Mouse (Mus musculus) limb, embryonic 13.5 days (tissue): ENCODE measurements around the gene Fahd1. TPM values are rescaled to one million over a fixed set of nuclear protein-coding genes. Genes with fewer than 3 reads are reported as not detected.
A peak's percentile ranks its signal among the peaks of the same experiment; 100 is the strongest.

Experiments used
- ATAC-seq: fragments of 200-750 bp; cut with Nextera tagmentation; 2 replicates; pipeline ENCODE4 v1.8.0; 2017; ENCODE audit warnings: low read depth, moderate number of reproducible peaks, moderate TSS enrichment; ENCODE audit not compliant: low FRiP score
- H3K27ac ChIP-seq: fragments of 300-500 bp; sonication (generic); 2 replicates; pipeline ENCODE4 v1.5.1; 2015; ENCODE audit warnings: inconsistent platforms, mild to moderate bottlenecking, moderate library complexity
- H3K27me3 ChIP-seq: fragments of 300-500 bp; sonication (generic); 2 replicates; pipeline ENCODE4 v1.6.1; 2015; ENCODE audit warnings: mild to moderate bottlenecking, inconsistent platforms
- H3K36me3 ChIP-seq: fragments of 300-500 bp; sonication (generic); 2 replicates; pipeline ENCODE4 v1.6.1; 2015; ENCODE audit warnings: inconsistent platforms, mild to moderate bottlenecking, moderate library complexity
- H3K4me1 ChIP-seq: fragments of 300-500 bp; sonication (generic); 2 replicates; pipeline ENCODE4 v1.6.1; 2015; ENCODE audit warnings: inconsistent platforms
- H3K4me2 ChIP-seq: fragments of 300-500 bp; sonication (generic); replicated peaks from 2 replicates; pipeline ENCODE4 v1.6.1; 2015; ENCODE audit warnings: inconsistent platforms, mild to moderate bottlenecking, moderate library complexity
- H3K4me3 ChIP-seq: fragments of 300-500 bp; sonication (generic); 2 replicates; pipeline ENCODE4 v1.5.1; 2015; ENCODE audit warnings: moderate library complexity, mild to moderate bottlenecking, inconsistent platforms
- H3K9ac ChIP-seq: fragments of 300-500 bp; sonication (generic); 2 replicates; pipeline ENCODE4 v1.6.1; 2015; ENCODE audit warnings: mild to moderate bottlenecking, inconsistent platforms
- H3K9me3 ChIP-seq: fragments of 300-500 bp; sonication (generic); 2 replicates; pipeline ENCODE4 v1.6.1; 2016; ENCODE audit warnings: inconsistent platforms
- WGBS: fragments of 180-500 bp; shearing (Covaris S2); methylation state at CpG from one replicate; pipeline ENCODE4 v1.1.7; 2015; 5-methylcytosine and 5-hydroxymethylcytosine counted together
- polyA plus RNA-seq: library from polyadenylated mRNA; unstranded; fragments of >200 nt; fragmentation: Nextera tagmentation; extraction: Ambion mirVana; gene quantifications from 2 replicates; pipeline ENCODE4 v1.2.1, GENCODE M21; 2015

Gene Fahd1
- polyA plus RNA-seq, 1 experiment from 2014 or later = 18.4 TPM

DNA sequence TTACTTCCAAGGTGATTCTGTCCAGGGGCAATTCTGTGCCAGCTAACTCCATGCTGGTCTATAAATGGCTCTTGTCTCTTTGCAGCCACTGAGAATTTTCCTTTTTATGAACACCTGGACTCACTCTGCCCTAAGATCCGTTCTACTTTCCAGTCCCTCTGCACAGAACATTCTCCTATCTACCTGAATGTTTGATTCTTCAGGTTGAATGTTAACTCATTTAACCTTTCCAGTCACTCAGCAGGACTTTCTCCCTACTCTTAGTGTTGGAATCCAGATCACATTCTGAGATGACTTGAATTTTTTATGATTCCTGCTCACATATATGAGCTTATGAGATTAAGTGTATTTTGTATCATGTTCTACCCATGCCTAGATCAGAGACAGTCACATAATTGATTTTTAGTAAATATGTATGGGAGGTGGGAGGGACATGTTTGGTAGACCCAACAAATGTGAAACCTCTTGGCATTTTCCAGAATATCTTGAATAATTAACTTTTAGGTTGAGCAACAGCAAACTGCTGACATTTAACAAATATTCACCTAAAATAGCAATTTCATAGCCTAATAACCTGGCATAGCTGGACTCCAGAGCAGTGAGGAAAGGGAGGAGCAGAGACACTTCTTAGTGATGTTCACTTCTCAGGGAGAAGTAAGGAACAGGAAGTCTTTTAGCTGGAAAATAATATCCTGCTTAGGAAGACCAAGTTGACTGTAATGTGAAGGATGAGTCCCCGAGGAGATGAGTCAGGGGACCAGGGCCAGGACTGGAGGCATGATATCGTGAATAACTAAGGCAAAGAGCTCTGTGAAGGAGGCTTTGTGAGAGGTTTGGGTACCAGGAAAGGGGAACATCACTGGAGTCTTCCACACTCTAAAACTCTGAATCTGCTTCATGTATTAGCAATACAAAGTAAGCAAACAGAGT lies 28.5 kb downstream of the Fahd1 start:
- Histone ChIP-seq H3K36me3 (no peaks in the 10 kb centered on the region), H3K27ac (no peak overlapping the region), H3K9me3 (no peaks in the 10 kb centered on the region), H3K27me3 (peaks cover 4% of the 10 kb centered on the region; the same call in 1 of the 2 replicates), H3K4me2 (no peak overlapping the region), H3K4me1 (no peaks in the 10 kb centered on the region), H3K4me3 (no peak overlapping the region), H3K9ac (no peak overlapping the region)
- WGBS = 35% methylated on average over 3 of the region's 3 CpGs
- ATAC-seq = no peak

DNA sequence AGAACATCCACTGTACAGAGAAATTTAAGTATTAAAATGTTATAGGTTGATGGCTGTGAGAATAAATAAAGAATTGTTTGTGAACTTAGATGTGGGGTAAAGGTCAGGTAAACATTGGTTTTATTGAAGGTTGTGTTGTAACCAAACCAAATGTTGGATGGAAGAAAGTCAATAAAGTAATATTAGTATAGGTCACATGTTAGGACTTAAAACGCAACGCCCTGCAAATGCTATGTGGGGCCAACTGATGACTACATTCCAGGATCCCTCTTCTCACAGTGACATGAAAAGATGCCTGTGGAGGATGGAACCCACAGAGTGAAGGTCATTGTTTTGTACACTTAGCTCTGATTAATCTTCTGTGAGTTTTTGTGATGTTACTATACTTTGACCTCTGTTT lies 30.7 kb downstream of the Fahd1 start:
- H3K27me3 ChIP-seq = no peaks in the 10 kb centered on the region
- no peaks in the 10 kb centered on the region for H3K4me1 ChIP-seq
- no peaks in the 10 kb centered on the region for H3K9me3 ChIP-seq
- no peak overlapping the region for H3K4me2 ChIP-seq
- no peak for ATAC-seq
- H3K36me3 ChIP-seq = no peaks in the 10 kb centered on the region
- H3K4me3 ChIP-seq = no peak overlapping the region
- no peak overlapping the region for H3K9ac ChIP-seq
- 69% methylated on average over 2 of the region's 2 CpGs for WGBS
- H3K27ac ChIP-seq = no peak overlapping the region

DNA sequence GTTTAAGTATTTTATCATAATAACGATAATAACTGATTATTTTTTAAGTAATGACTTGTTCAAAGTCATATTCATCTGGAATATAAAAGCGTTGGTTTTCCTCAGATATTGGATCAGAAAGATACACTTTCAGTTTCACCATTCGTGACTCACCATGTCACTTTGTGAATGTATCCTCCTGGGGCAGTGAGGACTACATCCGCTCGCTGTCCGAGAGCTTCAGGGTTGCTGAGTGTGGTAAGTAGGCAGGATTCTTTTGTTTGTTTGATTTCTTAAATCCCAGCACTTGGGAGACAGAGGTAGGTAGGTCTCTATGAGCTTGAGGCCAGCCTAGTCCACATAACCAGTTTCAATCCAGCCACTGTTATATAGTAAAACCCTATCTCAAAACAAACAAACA lies 32.0 kb downstream of the Fahd1 start:
- Histone ChIP-seq H3K4me1 (no peaks in the 10 kb centered on the region), H3K27me3 (no peaks in the 10 kb centered on the region), H3K9me3 (no peaks in the 10 kb centered on the region), H3K36me3 (no peaks in the 10 kb centered on the region), H3K27ac (no peak overlapping the region), H3K9ac (no peak overlapping the region), H3K4me2 (no peak overlapping the region), H3K4me3 (no peak overlapping the region)
- WGBS = 53% methylated on average over 6 of the region's 6 CpGs
- ATAC-seq = no peak

DNA sequence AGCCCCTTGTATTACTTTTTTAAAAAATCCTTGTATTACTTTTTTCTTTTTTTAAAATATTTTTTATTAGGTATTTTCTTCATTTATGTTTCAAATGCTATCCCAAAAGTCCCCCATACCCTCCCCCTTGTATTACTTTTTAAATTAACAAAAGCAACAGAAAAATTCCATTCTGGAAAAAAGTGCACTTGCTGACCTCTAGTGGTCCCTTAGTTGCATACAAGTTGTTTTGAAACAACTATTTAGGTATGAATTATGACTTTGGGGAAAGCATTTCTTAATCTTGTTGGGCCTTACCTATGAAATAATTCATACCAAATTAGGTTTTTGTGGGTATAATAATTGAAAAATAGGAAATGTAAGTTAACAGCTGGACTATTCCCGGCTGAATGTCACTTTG lies 32.7 kb downstream of the Fahd1 start:
- Histone ChIP-seq H3K4me1 (no peaks in the 10 kb centered on the region), H3K4me3 (no peak overlapping the region), H3K27ac (no peak overlapping the region), H3K4me2 (no peak overlapping the region), H3K9me3 (no peaks in the 10 kb centered on the region), H3K9ac (no peak overlapping the region), H3K27me3 (no peaks in the 10 kb centered on the region), H3K36me3 (no peaks in the 10 kb centered on the region)
- no peak for ATAC-seq
- 54% methylated on average over 1 of the region's 1 CpGs for WGBS

DNA sequence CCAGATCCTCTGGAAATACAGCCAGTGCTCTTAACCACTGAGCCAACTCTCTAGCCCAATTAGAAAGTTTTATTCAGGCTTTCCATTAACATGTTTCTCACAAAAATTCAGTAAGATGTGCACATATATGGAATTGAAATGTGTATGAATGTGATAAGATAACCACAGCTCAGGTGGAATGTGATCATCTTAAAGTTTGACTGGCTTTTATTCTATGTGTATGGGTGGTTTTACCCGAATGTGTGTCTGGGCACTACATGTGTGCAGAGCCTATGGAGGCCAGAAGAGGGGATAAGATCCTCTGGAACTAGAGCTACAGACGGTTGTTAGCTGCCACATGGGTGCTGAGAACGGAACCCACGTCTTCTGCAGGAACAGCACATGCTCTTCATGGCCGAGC lies 34.9 kb downstream of the Fahd1 start:
- Histone ChIP-seq H3K27me3 (no peaks in the 10 kb centered on the region), H3K36me3 (no peaks in the 10 kb centered on the region), H3K27ac (no peak overlapping the region), H3K4me1 (no peaks in the 10 kb centered on the region), H3K4me2 (no peak overlapping the region), H3K4me3 (no peak overlapping the region), H3K9me3 (no peaks in the 10 kb centered on the region), H3K9ac (no peak overlapping the region)
- 85% methylated on average over 5 of the region's 5 CpGs for WGBS
- no peak for ATAC-seq

DNA sequence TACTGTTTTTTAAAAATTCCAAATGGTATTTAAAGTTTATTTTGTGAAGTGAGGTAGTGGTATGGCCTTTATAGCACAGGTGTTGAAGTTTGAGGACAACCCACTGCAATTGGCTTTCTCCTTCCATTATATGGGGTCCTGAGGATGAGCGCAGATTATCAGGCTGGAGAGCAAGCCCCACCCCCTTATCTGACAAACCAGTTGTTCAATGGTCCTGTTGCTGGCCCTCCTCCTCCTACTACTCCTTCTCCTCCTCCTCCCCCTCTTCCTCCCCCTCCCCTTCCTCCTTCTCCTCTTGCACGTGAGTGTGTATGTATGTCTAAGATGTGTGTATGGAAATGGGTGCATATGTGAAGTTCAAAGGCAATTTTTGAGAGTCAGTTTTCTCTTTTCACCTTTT lies 37.9 kb downstream of the Fahd1 start:
- Histone ChIP-seq H3K27ac (no peak overlapping the region), H3K4me3 (no peak overlapping the region), H3K4me2 (no peak overlapping the region), H3K9ac (no peak overlapping the region), H3K4me1 (no peaks in the 10 kb centered on the region), H3K36me3 (no peaks in the 10 kb centered on the region), H3K27me3 (peaks cover 8% of the 10 kb centered on the region), H3K9me3 (no peaks in the 10 kb centered on the region)
- 48% methylated on average over 2 of the region's 2 CpGs for WGBS
- no peak for ATAC-seq

DNA sequence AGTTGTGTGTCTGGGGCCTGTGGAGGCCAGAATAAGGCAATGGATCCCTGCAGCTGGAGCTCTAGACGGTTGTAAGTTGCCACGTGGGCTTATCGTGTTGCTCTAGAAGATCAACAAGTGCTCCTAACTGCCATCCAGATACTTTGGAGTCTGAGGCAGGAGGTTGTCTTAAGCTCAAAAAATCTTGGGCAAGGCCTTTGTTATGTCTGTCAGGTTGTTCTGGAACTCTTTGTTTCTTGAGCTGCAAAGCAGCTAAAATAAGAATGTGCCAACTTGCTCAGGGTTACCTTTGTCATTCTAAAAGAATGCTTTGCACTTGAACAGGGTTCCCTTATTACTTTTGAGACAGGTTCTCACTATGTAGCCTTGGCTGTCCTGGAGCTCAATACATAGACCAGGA lies 39.0 kb downstream of the Fahd1 start:
- no peak for ATAC-seq
- Histone ChIP-seq H3K4me1 (no peaks in the 10 kb centered on the region), H3K4me3 (no peak overlapping the region), H3K4me2 (no peak overlapping the region), H3K27me3 (peaks cover 16% of the 10 kb centered on the region), H3K36me3 (no peaks in the 10 kb centered on the region), H3K9ac (no peak overlapping the region), H3K9me3 (no peaks in the 10 kb centered on the region), H3K27ac (no peak overlapping the region)
- WGBS = 74% methylated on average over 3 of the region's 3 CpGs

DNA sequence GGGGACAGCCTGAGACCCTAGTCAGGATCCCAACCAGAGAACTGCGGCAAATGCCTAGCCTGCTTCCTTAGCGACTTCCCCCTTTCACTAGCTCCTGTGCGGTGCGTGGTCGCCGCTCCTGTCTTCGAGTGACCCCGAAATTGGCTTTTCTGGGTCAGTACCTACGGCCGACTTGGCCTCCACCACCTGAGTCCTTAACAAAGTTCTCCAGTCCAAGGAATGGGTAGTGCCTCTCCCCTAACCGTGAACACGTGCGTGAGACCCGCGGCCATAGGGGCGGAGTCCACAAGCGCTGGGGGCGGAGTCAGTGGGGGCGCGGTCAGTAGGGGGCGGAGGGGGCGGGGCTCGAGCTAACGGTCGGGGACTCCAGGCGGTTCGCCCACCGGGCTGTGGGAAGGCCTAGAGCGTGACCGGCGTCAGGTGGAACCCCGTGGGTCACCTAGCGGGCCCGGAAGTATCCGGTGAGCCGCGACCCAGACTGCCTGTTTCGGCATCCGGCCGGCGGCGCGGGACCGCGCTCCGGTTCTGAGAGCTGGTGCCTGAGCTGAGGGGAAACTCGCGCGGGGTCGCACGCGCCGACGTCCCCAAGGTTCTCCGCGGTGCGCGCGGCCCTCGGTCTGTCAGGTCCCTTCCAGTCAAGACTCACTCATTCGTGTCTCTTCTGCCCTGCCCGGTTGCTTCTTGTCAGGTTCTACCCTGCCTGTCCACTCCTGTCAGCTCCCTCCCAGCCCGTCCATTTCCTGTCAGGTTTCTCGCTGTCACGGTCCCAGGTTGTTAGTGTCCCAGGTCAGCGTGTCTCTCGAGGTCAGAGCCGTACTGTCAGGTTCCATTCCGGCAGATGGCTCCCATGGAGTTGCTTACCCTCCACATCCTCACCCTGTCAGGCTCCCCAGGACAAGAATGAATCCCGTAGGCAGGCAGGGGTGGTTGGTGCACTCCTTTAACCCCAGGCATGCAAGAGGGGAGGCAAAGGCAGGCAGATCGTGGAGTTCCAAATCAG lies 45.9 kb downstream of the Fahd1 start, which contains the start of gene Meiob:
TSS of gene Meiob (plus strand) at position 338 of the 1,000 bp plus-strand sequence.
- H3K27ac ChIP-seq = no peak within 1 kb of the TSS
- H3K4me2 ChIP-seq = peak within 1 kb of the TSS; percentile 85
- H3K27me3 ChIP-seq = peaks cover 40% of the 10 kb centered on the region
- peak within 1 kb of the TSS; percentile 76 for H3K9ac ChIP-seq
- peak within 1 kb of the TSS; percentile 64 for H3K4me3 ChIP-seq
- ATAC-seq = peak; percentile 93
- WGBS = under 1% methylated on average over 71 of the region's 71 CpGs
- H3K4me1 ChIP-seq = peaks cover 3% of the 10 kb centered on the region; the same call in 1 of the 2 replicates
- no peaks in the 10 kb centered on the region for H3K36me3 ChIP-seq
- no peaks in the 10 kb centered on the region for H3K9me3 ChIP-seq

DNA sequence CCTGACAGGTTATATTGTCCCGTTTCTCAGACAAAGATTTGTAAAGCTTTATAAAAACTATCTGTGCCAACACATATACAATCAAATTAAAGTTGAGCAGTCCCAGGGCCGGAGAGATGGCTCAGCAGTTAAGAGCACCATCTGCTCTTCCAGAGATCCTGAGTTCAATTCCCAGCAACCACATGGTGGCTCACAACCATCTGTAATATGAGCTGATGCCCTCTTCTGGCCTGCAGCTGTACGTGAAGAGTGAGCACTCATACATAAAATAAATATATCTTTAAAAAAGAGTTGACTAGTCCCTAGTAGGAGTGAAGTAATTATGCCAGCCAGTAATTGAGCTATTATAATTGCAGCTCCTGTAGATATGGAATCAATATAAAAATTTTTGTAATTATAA lies 49.6 kb downstream of the Fahd1 start:
- Histone ChIP-seq H3K27me3 (peaks cover 17% of the 10 kb centered on the region), H3K4me2 (no peak overlapping the region), H3K36me3 (no peaks in the 10 kb centered on the region), H3K4me3 (no peak overlapping the region), H3K9ac (no peak overlapping the region), H3K27ac (no peak overlapping the region), H3K4me1 (peaks cover 3% of the 10 kb centered on the region; the same call in 1 of the 2 replicates), H3K9me3 (no peaks in the 10 kb centered on the region)
- no peak for ATAC-seq
- WGBS = 46% methylated on average over 3 of the region's 3 CpGs

DNA sequence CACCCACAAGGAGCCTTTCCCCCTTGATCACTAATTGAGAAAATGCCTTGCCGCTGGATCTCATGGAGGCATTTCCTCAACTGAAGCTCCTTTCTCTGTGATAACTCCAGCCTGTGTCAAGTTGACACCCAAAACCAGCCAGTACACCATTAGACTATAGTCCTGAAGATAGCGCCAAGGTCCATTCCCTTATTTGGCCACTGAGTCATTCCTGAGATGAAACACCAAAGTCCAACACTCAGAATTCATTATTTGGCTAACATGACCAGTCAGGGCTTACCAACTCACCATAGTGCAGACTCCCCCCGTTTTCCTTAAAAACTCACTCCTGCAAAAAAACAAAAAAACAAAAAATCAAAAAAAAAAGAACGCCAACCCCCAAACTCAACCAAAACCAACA lies 50.7 kb downstream of the Fahd1 start:
- no peak for ATAC-seq
- Histone ChIP-seq H3K27ac (no peak overlapping the region), H3K4me2 (no peak overlapping the region), H3K9ac (no peak overlapping the region), H3K27me3 (peaks cover 7% of the 10 kb centered on the region), H3K36me3 (no peaks in the 10 kb centered on the region), H3K9me3 (no peaks in the 10 kb centered on the region), H3K4me3 (no peak overlapping the region), H3K4me1 (peaks cover 1% of the 10 kb centered on the region; the same call in 1 of the 2 replicates)
- 87% methylated on average over 4 of the region's 4 CpGs for WGBS
